ENCODE assay signal across 8 mouse cellular contexts in genomic region chr7:144469181-144469641, GRCm38 (mm10). TPM values are rescaled to one million over a fixed set of nuclear protein-coding genes. Genes with fewer than 3 reads are reported as not detected.
DNase-seq lines count a peak whose midpoint lies in the region; ATAC-seq and TF ChIP-seq lines count a peak whose summit lies in the region.

No protein-coding gene starts in this region.

- WGBS in limb, embryonic 11.5 days, result 28% methylated on average over 4 of the region's 4 CpGs
- WGBS in midbrain, embryonic 16.5 days, result 15% methylated on average over 4 of the region's 4 CpGs

- peaks cover 2% of the 10 kb centered on the region; the same call in 1 of the 2 replicates for H3K36me3 ChIP-seq in limb, embryonic 11.5 days (ENCODE audit: control insufficient read depth, insufficient read depth, low read length)
- H3K36me3 ChIP-seq in midbrain, embryonic 16.5 days (ENCODE audit: control insufficient read depth, insufficient read depth, low read length), result peaks cover 10% of the 10 kb centered on the region

- intact Hi-C loops in gastrocnemius, adult 2 months (cut with DNase I), result no loop called here
- intact Hi-C loops in heart, postnatal 36 days (cut with DNase I), result no loop called here

- no peak for ATAC-seq in limb, embryonic 11.5 days (ENCODE audit: insufficient number of reproducible peaks, low FRiP score, low TSS enrichment, low read depth)
- ATAC-seq in midbrain, embryonic 16.5 days, result no peak

- H3K4me2 ChIP-seq in limb, embryonic 11.5 days (ENCODE audit: low read depth, severe bottlenecking), result peak overlapping the region; percentile 66
- peak overlapping the region; percentile 56 for H3K4me2 ChIP-seq in midbrain, embryonic 16.5 days (ENCODE audit: low read length)

- 0 out of 2 replicates have a peak overlapping the region, but pooled peaks have one; percentile 17 for H3K9ac ChIP-seq in limb, embryonic 11.5 days (ENCODE audit: low read length)
- H3K9ac ChIP-seq in midbrain, embryonic 16.5 days (ENCODE audit: low read depth, low read length), result peak overlapping the region; percentile 97

- peak; percentile 42 for DNase-seq in gastrocnemius, adult 2 months
- DNase-seq in gastrocnemius, postnatal 25 days, result no peak
- DNase-seq in embryo, embryonic 10.5 days (ENCODE audit: low spot score), result peak; percentile 10
- DNase-seq in heart, postnatal 36 days, result peak; percentile 14 to 36
- DNase-seq in limb, embryonic 11.5 days (ENCODE audit: low spot score), result no peak
- DNase-seq in spleen, adult 18-20 months, result no peak
- DNase-seq in layer of hippocampus, adult 11-12 months (ENCODE audit: low spot score), result no peak

- H3K9me3 ChIP-seq in limb, embryonic 11.5 days (ENCODE audit: control insufficient read depth, low read length), result no peaks in the 10 kb centered on the region
- no peaks in the 10 kb centered on the region for H3K9me3 ChIP-seq in midbrain, embryonic 16.5 days (replicated peaks; ENCODE audit: control insufficient read depth, low read length, poor library complexity, severe bottlenecking)

- peak; percentile 23; the same call in 1 of the 2 replicates for TF ChIP-seq CTCF in gastrocnemius, adult 2 months (IDR thresholded peaks at IDR 0.05)

- peak overlapping the region; percentile 97 for H3K4me3 ChIP-seq in gastrocnemius, adult 2 months
- H3K4me3 ChIP-seq in limb, embryonic 11.5 days (ENCODE audit: low read depth, low read length), result peak overlapping the region; percentile 95
- H3K4me3 ChIP-seq in midbrain, embryonic 16.5 days (ENCODE audit: low read depth, low read length), result peak overlapping the region; percentile 86

- no peaks in the 10 kb centered on the region for H3K27me3 ChIP-seq in limb, embryonic 11.5 days (ENCODE audit: control insufficient read depth, insufficient read depth, low read length)
- no peaks in the 10 kb centered on the region for H3K27me3 ChIP-seq in midbrain, embryonic 16.5 days (ENCODE audit: control insufficient read depth, insufficient read depth, low read depth, low read length)

- H3K4me1 ChIP-seq in limb, embryonic 11.5 days (ENCODE audit: control insufficient read depth, insufficient read depth, low read length), result peaks cover 9% of the 10 kb centered on the region; the same call in 1 of the 2 replicates
- H3K4me1 ChIP-seq in midbrain, embryonic 16.5 days (ENCODE audit: control insufficient read depth, insufficient read depth, low read length), result peaks cover 21% of the 10 kb centered on the region

- H3K27ac ChIP-seq in gastrocnemius, adult 2 months, result peak overlapping the region; percentile 94
- no peak overlapping the region for H3K27ac ChIP-seq in limb, embryonic 11.5 days (replicated peaks; ENCODE audit: low read depth, low read length)
- H3K27ac ChIP-seq in midbrain, embryonic 16.5 days (ENCODE audit: low read length), result no peak overlapping the region

RNA-seq across cellular contexts. Expression of gene Cttn, which starts 1.6 kb away (rescaled TPM):
- total RNA-seq in gastrocnemius, adult 2 months (2021), result 10 to 100 TPM; 16.3 to 20.7 TPM
- total RNA-seq in gastrocnemius, postnatal 25 days (2021), result 10 to 100 TPM; 18.7 to 22.1 TPM
- 10 to 100 TPM; 32.2 to 32.4 TPM for total RNA-seq in heart, postnatal 36 days (2021)
- polyA plus RNA-seq in limb, embryonic 11.5 days (2014; fragmentation: Nextera tagmentation; extraction: Ambion mirVana), result 179 and 186 TPM in 2 replicates
- polyA plus RNA-seq in midbrain, embryonic 16.5 days (2015; fragmentation: Nextera tagmentation; extraction: Ambion mirVana), result 190 and 195 TPM in 2 replicates

Comparison
In these comparisons a context has a peak if more than half of its experiments do, and no peak if none do; other contexts are left out.
1. DNase-seq: peak in gastrocnemius, adult 2 months (single experiment), embryo, embryonic 10.5 days (single experiment) and heart, postnatal 36 days (2 of 2); none in gastrocnemius, postnatal 25 days (single experiment), limb, embryonic 11.5 days (single experiment), spleen, adult 18-20 months (0 of 2) and layer of hippocampus, adult 11-12 months (single experiment).
2. Peak in every context shown above with its lines, with median percentiles within 50 percentile points of each other: H3K4me3 ChIP-seq.